Mouse (Mus musculus) megakaryocyte, embryonic 14.5 days (primary cell): ENCODE measurements at regions not wholly inside any gene's neighbourhood (a gene's known extent, or its start where the extent isn't known, plus 50 kb on each side); places are given as distances from the start of the nearest gene placed in this dataset.

Experiments used
- H3K27me3 ChIP-seq: replicated peaks from 2 replicates; pipeline ENCODE3; 2012; ENCODE audit warnings: inconsistent platforms
- H3K36me3 ChIP-seq: replicated peaks from 2 replicates; pipeline ENCODE3; 2012; ENCODE audit warnings: low read length, inconsistent platforms, mixed read lengths
- H3K4me1 ChIP-seq: 2 replicates; pipeline ENCODE4 v1.6.1; 2012; ENCODE audit warnings: inconsistent platforms
- H3K4me3 ChIP-seq: replicated peaks from 2 replicates; pipeline ENCODE3; 2012; ENCODE audit warnings: moderate library complexity, mild to moderate bottlenecking, inconsistent platforms
- H3K9me3 ChIP-seq: 2 replicates; pipeline ENCODE4 v1.6.1; 2012; ENCODE audit warnings: inconsistent platforms
- FLI1 ChIP-seq: IDR thresholded peaks from 2 replicates; pipeline ENCODE4 v1.6.1; 2012; ENCODE audit warnings: low read length, inconsistent platforms, mixed read lengths
- GATA1 ChIP-seq: IDR thresholded peaks from 3 replicates; pipeline ENCODE4 v1.6.1; 2012; ENCODE audit warnings: mixed read lengths, low read length, inconsistent platforms, borderline replicate concordance

DNA sequence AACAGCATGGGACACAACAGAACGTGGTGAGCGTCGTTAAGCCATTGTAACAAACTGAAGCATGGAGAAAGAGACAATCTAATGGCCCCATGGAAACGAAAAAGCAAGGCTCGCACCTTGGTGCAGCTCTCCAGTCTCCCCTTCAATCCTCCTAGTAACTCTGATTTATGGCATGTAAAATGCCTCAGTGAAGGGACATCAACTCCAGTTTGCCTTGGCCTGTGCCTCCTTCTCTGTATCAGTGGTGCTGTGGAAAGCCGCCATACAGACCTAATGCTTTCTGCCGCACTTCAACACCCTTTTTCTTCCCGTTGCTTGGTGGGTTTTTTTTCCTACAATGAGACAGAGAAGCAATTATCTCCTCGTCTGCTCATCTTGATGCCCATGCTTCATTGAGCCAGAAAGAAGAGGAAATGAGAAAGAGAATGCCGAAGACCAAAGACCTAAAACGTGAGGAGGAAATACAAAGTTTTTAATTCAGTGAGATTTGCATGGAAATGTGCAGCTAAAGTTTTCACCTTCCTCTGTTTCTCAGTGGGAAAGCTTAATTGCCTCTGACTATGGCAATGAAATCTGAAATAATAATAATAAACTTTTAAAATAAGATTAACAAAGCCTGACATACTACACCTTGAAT is 241.4 kb downstream of the Lrrn1 start:
- Histone ChIP-seq H3K4me3 (no peak overlapping the region), H3K9me3 (no peaks in the 10 kb centered on the region), H3K36me3 (no peaks in the 10 kb centered on the region), H3K4me1 (no peaks in the 10 kb centered on the region), H3K27me3 (no peaks in the 10 kb centered on the region)
- TF ChIP-seq FLI1, result no peak

- peaks cover 5% of the 10 kb centered on the region; the same call in 1 of the 2 replicates for H3K9me3 ChIP-seq
- no peaks in the 10 kb centered on the region for H3K27me3 ChIP-seq
- TF ChIP-seq FLI1, result no peak
- TF ChIP-seq GATA1, result no peak
- H3K4me1 ChIP-seq, result no peaks in the 10 kb centered on the region
- H3K36me3 ChIP-seq, result no peaks in the 10 kb centered on the region
- no peak overlapping the region for H3K4me3 ChIP-seq
Observed at GRCm38 (mm10) chr6:107784998-107785397, 255.4 kb downstream of the Lrrn1 start.

DNA sequence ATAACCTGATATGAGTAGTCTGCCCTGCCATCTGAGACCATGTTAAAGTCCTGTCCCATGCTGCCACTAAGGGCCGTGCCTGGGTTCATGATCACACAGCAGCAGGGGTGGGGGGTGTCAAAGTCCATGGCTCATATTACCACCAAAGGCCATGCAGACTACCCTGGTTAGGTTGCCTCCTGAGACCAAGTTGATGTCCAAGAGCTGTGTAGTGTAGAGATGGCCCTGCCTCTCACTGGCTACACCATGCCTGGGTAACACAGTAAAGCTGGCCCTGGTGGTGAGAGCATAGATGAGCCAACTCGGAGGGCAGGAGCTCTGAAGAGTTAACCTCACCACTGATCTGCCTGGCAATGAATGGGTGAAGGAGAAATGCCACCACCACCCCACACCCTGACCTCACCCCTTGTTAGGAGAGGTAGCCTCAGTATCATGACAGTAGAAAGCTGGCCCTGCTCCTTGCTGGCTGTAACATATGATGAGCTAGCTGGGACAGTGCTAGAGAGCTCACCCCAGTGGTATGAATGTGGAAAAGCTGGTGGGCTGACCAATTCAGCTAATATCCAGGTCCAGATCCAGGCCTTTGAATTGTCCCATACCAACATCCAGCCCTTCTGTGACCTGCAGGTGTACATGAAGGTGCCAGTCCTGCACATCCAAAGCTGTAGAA is 258.8 kb downstream of the Lrrn1 start:
- H3K9me3 ChIP-seq, result peaks cover 5% of the 10 kb centered on the region; the same call in 1 of the 2 replicates
- no peak for TF ChIP-seq GATA1
- no peak for TF ChIP-seq FLI1
- no peaks in the 10 kb centered on the region for H3K36me3 ChIP-seq
- H3K27me3 ChIP-seq, result no peaks in the 10 kb centered on the region
- H3K4me3 ChIP-seq, result peak overlapping the region; percentile 25
- no peaks in the 10 kb centered on the region for H3K4me1 ChIP-seq

DNA sequence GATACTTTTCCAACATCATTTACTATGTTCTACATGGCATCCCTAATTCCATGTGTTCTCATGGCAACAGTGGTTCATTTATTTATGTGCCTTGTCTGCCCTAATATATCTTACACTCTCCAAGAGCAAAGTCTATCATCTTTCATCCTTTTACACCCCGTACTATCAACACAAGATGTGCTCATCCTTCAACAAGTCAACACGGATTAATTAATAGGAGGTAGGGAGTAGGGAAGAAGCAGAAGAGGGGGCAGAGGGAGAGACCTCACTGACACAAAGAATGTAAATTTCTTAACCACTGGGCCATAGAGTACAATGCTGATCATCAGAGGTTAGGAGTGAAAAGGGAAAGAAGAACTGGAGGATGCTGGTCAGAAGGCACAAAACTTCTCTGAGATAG is 267.0 kb upstream of the Setmar start:
- no peak overlapping the region for H3K4me3 ChIP-seq
- no peaks in the 10 kb centered on the region for H3K4me1 ChIP-seq
- no peaks in the 10 kb centered on the region for H3K36me3 ChIP-seq
- H3K9me3 ChIP-seq, result no peaks in the 10 kb centered on the region
- H3K27me3 ChIP-seq, result no peaks in the 10 kb centered on the region
- TF ChIP-seq GATA1, result no peak
- no peak for TF ChIP-seq FLI1

GRCm38 (mm10) chr6:107803056-107803455 is 261.8 kb upstream of the Setmar start:
- Histone ChIP-seq H3K36me3 (no peaks in the 10 kb centered on the region), H3K4me3 (no peak overlapping the region), H3K27me3 (no peaks in the 10 kb centered on the region), H3K9me3 (no peaks in the 10 kb centered on the region), H3K4me1 (no peaks in the 10 kb centered on the region)
- TF ChIP-seq GATA1 (no peak), FLI1 (no peak)
